Mouse (Mus musculus) kidney, embryonic 14.5 days (tissue): ENCODE results near the gene Lmo2. TPM values are rescaled to one million over a fixed set of nuclear protein-coding genes. Genes with fewer than 3 reads are reported as not detected.

Experiments
- ATAC-seq: fragments of 200-750 bp; cut with Nextera tagmentation; 2 replicates; pipeline ENCODE4 v1.8.0; 2017; ENCODE audit warnings: moderate number of reproducible peaks, mild to moderate bottlenecking, moderate TSS enrichment, moderate library complexity; ENCODE audit not compliant: low FRiP score, low TSS enrichment
- H3K27ac ChIP-seq: fragments of 300-500 bp; sonication (generic); 2 replicates; pipeline ENCODE4 v1.5.1; 2014; ENCODE audit warnings: low read depth, mild to moderate bottlenecking, low read length, moderate library complexity, mixed read lengths
- H3K27me3 ChIP-seq: fragments of 300-500 bp; sonication (generic); 2 replicates; pipeline ENCODE4 v1.6.1; 2014; ENCODE audit warnings: mild to moderate bottlenecking, low read length; ENCODE audit not compliant: control insufficient read depth, insufficient read depth
- H3K36me3 ChIP-seq: fragments of 300-500 bp; sonication (generic); 2 replicates; pipeline ENCODE4 v1.6.1; 2014; ENCODE audit warnings: low read length, mixed read lengths; ENCODE audit not compliant: control insufficient read depth, insufficient read depth
- H3K4me1 ChIP-seq: fragments of 300-500 bp; sonication (generic); 2 replicates; pipeline ENCODE4 v1.6.1; 2014; ENCODE audit warnings: low read length, mixed read lengths; ENCODE audit not compliant: control insufficient read depth, insufficient read depth
- H3K4me2 ChIP-seq: fragments of 300-500 bp; sonication (generic); replicated peaks from 2 replicates; pipeline ENCODE4 v1.6.1; 2014; ENCODE audit warnings: low read depth, mild to moderate bottlenecking, low read length
- H3K4me3 ChIP-seq: fragments of 300-500 bp; sonication (generic); 2 replicates; pipeline ENCODE4 v1.5.1; 2014; ENCODE audit warnings: mild to moderate bottlenecking, low read length
- H3K9ac ChIP-seq: fragments of 300-500 bp; sonication (generic); 2 replicates; pipeline ENCODE4 v1.6.1; 2014; ENCODE audit warnings: low read depth, mild to moderate bottlenecking, low read length, moderate library complexity
- H3K9me3 ChIP-seq: fragments of 300-500 bp; sonication (generic); 2 replicates; pipeline ENCODE4 v1.6.1; 2016; ENCODE audit warnings: low read length; ENCODE audit not compliant: control insufficient read depth
- WGBS: fragments of 180-500 bp; shearing (Covaris S2); extraction: QIAGEN DNeasy Blood & Tissue Kit; methylation state at CpG from one replicate; pipeline ENCODE4 v1.1.7; 2014; 5-methylcytosine and 5-hydroxymethylcytosine counted together
- polyA plus RNA-seq: library from polyadenylated mRNA; unstranded; fragments of >200 nt; fragmentation: Nextera tagmentation; extraction: Ambion mirVana; gene quantifications from 2 replicates; pipeline ENCODE4 v1.2.1, GENCODE M21; 2014

Lmo2 gene
- polyA plus RNA-seq, 1 experiment from 2014 or later = 36.7 TPM

GRCm38 (mm10) chr2:103947982-103948655, 9.7 kb upstream of the Lmo2 start:
- Histone ChIP-seq H3K9me3 (no peaks in the 10 kb centered on the region), H3K4me2 (no peak overlapping the region), H3K4me3 (no peak overlapping the region), H3K36me3 (no peaks in the 10 kb centered on the region), H3K27ac (no peak overlapping the region), H3K4me1 (no peaks in the 10 kb centered on the region), H3K27me3 (peaks cover 2% of the 10 kb centered on the region), H3K9ac (no peak overlapping the region)
- no peak for ATAC-seq
- 48% methylated on average over 8 of the region's 8 CpGs for WGBS

- H3K27ac ChIP-seq = no peak overlapping the region
- H3K4me2 ChIP-seq = no peak overlapping the region
- ATAC-seq = no peak
- H3K36me3 ChIP-seq = no peaks in the 10 kb centered on the region
- no peak overlapping the region for H3K4me3 ChIP-seq
- no peaks in the 10 kb centered on the region for H3K9me3 ChIP-seq
- H3K27me3 ChIP-seq = 0 out of 2 replicates have a peak, but pooled peaks cover 2% of the 10 kb centered on the region
- 89% methylated on average over 6 of the region's 6 CpGs for WGBS
- no peak overlapping the region for H3K9ac ChIP-seq
- no peaks in the 10 kb centered on the region for H3K4me1 ChIP-seq
Measured at GRCm38 (mm10) chr2:103953050-103953835, 4.5 kb upstream of the Lmo2 start.

- Histone ChIP-seq H3K36me3 (no peaks in the 10 kb centered on the region), H3K9ac (no peak overlapping the region), H3K4me2 (no peak overlapping the region), H3K27me3 (no peaks in the 10 kb centered on the region), H3K9me3 (no peaks in the 10 kb centered on the region), H3K4me1 (no peaks in the 10 kb centered on the region), H3K4me3 (no peak overlapping the region), H3K27ac (no peak overlapping the region)
- no peak for ATAC-seq
- 84% methylated on average over 3 of the region's 3 CpGs for WGBS
Measured at GRCm38 (mm10) chr2:103955714-103956113, 2.1 kb upstream of the Lmo2 start.

DNA sequence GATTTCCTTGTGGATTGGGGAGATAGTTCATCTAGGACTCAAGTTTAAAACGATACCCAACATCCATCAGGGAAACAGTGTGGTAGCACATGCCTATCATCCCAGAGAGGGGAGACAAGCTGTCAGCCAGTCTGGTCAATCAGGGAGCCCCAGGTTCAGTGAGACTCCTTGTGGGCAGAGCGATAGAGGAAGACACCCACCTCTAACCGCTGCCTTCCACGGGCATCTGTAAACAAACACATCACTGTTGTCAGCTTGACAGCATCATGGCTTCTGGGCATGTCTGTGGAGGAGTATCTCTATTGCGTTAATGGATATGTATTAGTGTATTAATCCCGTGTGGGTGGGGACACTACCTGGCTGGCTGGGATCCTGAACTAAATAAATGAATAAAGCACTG, 919 bp upstream of the Lmo2 start:
- Histone ChIP-seq H3K9ac (no peak overlapping the region), H3K4me2 (no peak overlapping the region), H3K9me3 (no peaks in the 10 kb centered on the region), H3K27me3 (no peaks in the 10 kb centered on the region), H3K36me3 (no peaks in the 10 kb centered on the region), H3K27ac (no peak overlapping the region), H3K4me3 (no peak overlapping the region), H3K4me1 (no peaks in the 10 kb centered on the region)
- ATAC-seq = no peak
- WGBS = 78% methylated on average over 6 of the region's 6 CpGs

DNA sequence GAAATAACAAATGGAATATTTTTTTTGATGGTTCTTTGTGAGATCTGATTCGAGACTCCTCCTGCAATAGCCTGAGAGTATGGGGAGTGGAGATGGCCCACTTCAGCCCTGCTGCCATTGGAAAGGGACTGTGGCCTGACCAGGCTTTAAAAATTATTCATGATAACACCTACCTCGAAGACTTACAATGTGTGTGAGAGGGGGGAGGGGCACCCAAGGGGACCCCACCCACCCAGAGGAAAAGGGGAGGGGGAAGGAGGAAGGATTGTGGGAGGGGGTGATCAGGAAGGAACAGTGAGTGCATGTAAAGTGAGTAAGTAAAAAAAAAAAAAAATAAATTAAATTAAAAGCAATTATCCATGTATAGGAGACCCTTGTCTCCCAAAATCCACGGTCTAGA, 848 bp downstream of the Lmo2 start:
- Histone ChIP-seq H3K4me2 (no peak overlapping the region), H3K27me3 (no peaks in the 10 kb centered on the region), H3K36me3 (no peaks in the 10 kb centered on the region), H3K4me3 (no peak overlapping the region), H3K4me1 (no peaks in the 10 kb centered on the region), H3K9me3 (no peaks in the 10 kb centered on the region), H3K9ac (no peak overlapping the region), H3K27ac (no peak overlapping the region)
- ATAC-seq = no peak
- 74% methylated on average over 3 of the region's 3 CpGs for WGBS

DNA sequence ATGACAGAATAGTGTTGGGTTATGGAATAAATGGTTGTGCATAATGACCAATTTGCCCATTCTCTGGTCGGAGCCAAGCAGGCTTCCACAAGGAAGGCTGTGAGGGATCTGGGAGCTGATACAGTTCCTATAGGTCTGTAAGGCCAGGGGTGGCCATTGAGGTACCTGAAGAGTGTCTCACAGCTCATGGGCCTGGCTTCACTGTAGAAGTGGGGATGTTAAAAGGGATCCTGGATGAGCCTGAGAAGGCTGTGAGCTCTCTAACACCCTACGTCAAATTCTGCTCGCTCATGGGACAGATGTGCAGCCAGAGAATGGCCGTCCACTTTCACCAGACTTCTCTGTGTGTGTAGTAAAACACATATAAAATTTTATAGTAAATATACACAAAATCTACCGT, 1.3 kb downstream of the Lmo2 start:
- Histone ChIP-seq H3K27me3 (no peaks in the 10 kb centered on the region), H3K4me3 (no peak overlapping the region), H3K4me1 (no peaks in the 10 kb centered on the region), H3K27ac (no peak overlapping the region), H3K9ac (no peak overlapping the region), H3K9me3 (no peaks in the 10 kb centered on the region), H3K36me3 (no peaks in the 10 kb centered on the region), H3K4me2 (no peak overlapping the region)
- WGBS = 88% methylated on average over 5 of the region's 5 CpGs
- ATAC-seq = no peak

DNA sequence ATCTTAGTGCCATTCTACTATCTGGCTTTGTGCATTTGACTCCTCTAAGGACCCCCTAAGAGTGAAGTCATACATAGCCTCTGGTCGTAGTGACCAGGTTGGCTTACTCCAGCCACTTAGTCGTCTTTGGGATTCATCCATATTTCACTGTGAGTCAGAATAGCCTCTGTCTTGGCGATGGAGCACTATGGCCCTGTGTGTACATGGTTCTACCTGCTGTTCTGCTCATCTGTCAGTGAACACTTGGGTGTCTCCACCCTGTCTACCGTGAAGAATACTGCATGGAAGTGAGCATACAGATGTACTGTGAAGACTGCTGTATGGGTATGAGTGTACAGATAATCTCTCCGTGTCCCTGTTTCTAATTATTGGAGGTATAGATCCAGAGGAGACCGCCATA, 1.8 kb downstream of the Lmo2 start:
- whole genome bisulfite sequencing = 91% methylated on average over 6 of the region's 6 CpGs
- Histone ChIP-seq H3K27me3 (no peaks in the 10 kb centered on the region), H3K27ac (no peak overlapping the region), H3K4me1 (no peaks in the 10 kb centered on the region), H3K4me3 (no peak overlapping the region), H3K9ac (no peak overlapping the region), H3K9me3 (no peaks in the 10 kb centered on the region), H3K36me3 (no peaks in the 10 kb centered on the region), H3K4me2 (no peak overlapping the region)
- no peak for ATAC-seq

DNA sequence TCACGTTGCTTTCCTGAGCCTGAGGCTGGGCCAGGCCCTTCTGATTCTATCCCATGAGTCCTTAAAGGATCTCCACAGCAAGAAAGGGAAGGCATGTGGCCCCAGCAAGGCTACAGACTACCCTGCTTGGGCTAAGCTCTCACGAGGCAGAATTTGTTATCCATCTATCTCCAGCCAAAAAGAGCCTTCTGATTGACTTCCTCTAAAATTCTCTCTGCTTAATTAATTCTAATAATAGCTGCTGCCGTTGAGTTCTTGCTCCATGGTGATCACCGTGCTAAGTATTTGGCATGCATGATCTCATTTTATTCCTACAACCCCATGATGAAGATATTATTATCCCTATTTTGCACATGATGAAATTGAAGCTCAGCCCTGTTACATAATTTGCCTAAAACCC, 4.6 kb downstream of the Lmo2 start:
- Histone ChIP-seq H3K4me2 (no peak overlapping the region), H3K4me3 (no peak overlapping the region), H3K4me1 (no peaks in the 10 kb centered on the region), H3K9me3 (no peaks in the 10 kb centered on the region), H3K36me3 (no peaks in the 10 kb centered on the region), H3K27ac (no peak overlapping the region), H3K9ac (no peak overlapping the region), H3K27me3 (no peaks in the 10 kb centered on the region)
- 72% methylated on average over 4 of the region's 4 CpGs for WGBS
- no peak for ATAC-seq

- ATAC-seq = no peak
- H3K9me3 ChIP-seq = no peaks in the 10 kb centered on the region
- H3K4me3 ChIP-seq = no peak overlapping the region
- H3K27me3 ChIP-seq = peaks cover 15% of the 10 kb centered on the region
- 93% methylated on average over 3 of the region's 3 CpGs for WGBS
- no peak overlapping the region for H3K4me2 ChIP-seq
- H3K4me1 ChIP-seq = peaks cover 5% of the 10 kb centered on the region; the same call in 1 of the 2 replicates
- H3K9ac ChIP-seq = no peak overlapping the region
- H3K36me3 ChIP-seq = no peaks in the 10 kb centered on the region
- H3K27ac ChIP-seq = no peak overlapping the region
Measured at GRCm38 (mm10) chr2:103965391-103965790, 7.6 kb downstream of the Lmo2 start.
